Mouse (Mus musculus): ENCODE measurements around the gene Xkr8. TPM values are rescaled to one million over a fixed set of nuclear protein-coding genes. Genes with fewer than 3 reads are reported as not detected.
"Not testable (repeated sequence)": the region's sequence is repeated elsewhere in the genome, so short reads cannot be mapped to it uniquely, and the experiment has no call there.

The Xkr8 gene
- total RNA-seq, 2 experiments from 2014 or later = 1.9 to 3.8 TPM

DNA sequence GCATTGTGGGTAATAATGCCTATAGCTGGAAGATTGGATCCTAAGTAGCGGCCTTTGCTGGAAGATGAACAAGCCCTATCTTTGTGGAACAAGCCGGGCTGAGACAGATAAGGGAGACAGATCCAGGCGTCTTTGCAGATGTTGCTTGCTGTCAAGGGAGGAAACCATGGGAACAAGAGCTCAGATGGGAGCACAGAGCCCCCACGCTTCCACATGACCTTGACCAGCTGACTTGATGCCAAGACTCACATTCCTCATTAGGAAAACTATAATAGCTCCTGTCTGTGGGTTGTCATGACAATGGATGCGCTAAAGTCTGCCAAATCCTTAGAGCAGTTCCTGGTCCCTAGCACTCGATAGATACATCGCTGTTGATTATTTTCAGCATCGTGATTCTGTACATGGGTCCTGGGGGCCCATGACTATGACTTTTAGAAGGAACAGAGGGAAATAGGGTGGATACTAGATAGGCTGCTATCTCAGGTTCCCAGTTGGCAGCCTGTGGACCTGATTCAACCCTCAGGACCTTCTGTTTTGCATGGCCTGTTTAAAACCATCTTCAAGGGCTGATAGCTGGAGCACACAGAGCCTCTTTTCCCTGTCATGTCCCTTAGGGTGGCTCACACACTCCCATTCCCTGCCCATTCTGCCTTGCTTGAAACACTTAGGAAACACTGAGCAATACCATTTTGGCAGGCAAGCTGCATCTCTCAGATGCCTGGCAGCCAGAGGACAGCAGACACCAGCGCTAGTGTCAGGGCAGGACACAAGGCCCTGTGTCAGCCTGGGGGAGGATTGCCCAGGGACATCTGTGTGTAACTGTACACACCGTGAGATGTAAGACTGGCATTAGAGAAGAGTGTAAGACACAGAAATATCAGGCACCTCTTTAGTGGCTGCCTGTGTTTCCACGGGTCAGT is 11.9 kb upstream of the Xkr8 start:
- DNase-seq (ENCODE audit: low spot score in 2 of 2) = peak; percentile 67 to 90
- intact Hi-C loops (cut with DNase I) = no loop called here

DNA sequence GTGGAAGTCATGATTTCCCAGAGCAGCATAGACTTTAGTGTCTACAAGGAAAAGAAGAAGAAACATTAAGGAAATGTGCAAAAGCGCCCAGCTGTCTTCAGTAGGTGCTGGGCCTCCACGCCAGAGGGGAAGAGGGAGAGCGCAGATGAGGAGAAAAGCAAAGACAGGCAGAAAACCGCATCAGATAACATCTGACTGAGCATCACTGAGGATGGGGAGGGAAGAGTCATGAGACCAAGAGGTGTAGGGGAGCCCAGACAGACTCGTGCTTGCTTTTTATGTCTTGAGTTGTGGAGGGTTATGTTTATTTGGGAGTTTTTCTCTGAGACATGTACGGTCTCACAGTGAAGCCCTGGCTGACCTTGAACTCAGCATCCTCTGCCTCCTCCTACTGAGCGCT is 9.1 kb upstream of the Xkr8 start:
- DNase-seq (ENCODE audit: low spot score in 2 of 2) = no peak
- intact Hi-C loops (cut with DNase I) = no loop called here

GRCm38 (mm10) chr4:132737154-132737553 is 4.8 kb upstream of the Xkr8 start:
- intact Hi-C loops (cut with DNase I) = not testable (repeated sequence)

GRCm38 (mm10) chr4:132735894-132736293 is 3.5 kb upstream of the Xkr8 start:
- DNase-seq (ENCODE audit: low spot score in 2 of 2) = no peak
- intact Hi-C loops (cut with DNase I) = no loop called here

More at GRCm38 (mm10) chr4:132737154-132737553, 4.8 kb upstream of the Xkr8 start:
- DNase-seq (ENCODE audit: low spot score in 2 of 2) = not testable (repeated sequence)

DNA sequence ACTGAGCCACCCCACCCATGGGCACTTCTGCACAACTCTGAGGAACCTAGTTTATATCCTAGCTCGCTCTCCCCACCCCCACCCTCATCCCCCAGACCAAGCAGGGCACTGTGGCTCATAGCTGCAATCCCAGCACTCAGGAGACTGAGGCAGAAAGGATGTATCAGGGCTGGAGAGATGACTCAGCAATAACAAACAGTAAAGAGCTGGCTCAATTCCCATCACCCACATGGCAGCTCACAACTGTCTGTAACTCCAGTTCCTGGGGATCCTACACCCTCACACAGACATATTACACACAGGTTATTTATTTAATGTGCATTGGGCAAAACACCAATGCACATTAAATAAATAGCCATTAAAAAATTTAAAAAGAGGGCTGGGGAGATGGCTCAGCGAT is 3.0 kb upstream of the Xkr8 start:
- DNase-seq (ENCODE audit: low spot score in 2 of 2) = no peak

GRCm38 (mm10) chr4:132734766-132735165 is 2.4 kb upstream of the Xkr8 start:
- DNase-seq (ENCODE audit: low spot score in 2 of 2) = no peak
- intact Hi-C loops (cut with DNase I) = no loop called here

More for the DNA sequence above, 3.0 kb upstream of the Xkr8 start:
- intact Hi-C loops (cut with DNase I) = no loop called here

DNA sequence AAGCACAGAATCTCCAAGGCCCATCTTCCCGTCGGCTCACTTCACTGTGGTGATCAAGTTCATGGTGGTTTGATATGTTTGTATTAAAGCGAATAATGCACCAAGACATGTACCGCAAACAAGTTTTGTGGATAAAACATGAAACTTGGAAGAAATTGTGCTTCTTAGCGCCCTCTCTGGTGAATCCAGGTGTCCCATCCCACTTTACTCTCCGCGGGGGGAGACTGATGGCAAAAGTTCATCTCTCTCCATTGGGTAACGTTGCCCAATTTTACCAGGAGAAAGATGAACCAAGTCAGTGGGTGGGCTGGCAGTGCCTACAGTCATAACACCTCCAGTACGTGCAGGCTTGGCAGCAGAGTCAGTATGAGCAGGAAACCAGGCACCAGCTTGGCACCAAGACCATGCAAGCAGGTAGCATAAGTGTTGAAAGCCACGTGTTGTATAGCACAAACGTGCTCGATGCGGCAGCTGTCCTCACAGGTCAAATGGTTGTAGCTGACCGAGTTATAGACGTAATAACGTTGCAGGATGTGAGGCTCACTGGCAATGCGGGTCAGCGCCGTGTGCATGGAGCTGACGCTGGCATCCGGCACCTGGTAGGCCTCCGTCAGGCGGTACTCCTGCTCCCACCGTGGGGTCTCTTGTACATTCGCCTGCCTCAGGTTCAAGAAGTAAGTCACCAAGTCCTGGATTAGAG is 875 bp upstream of the Xkr8 start:
- DNase-seq (ENCODE audit: low spot score in 2 of 2) = no peak
- intact Hi-C loops (cut with DNase I) = no loop called here

- no peak for DNase-seq (ENCODE audit: low spot score in 2 of 2)
- intact Hi-C loops (cut with DNase I) = no loop called here
These were observed 730 bp downstream of the Xkr8 start for GRCm38 (mm10) chr4:132731616-132732015.

DNA sequence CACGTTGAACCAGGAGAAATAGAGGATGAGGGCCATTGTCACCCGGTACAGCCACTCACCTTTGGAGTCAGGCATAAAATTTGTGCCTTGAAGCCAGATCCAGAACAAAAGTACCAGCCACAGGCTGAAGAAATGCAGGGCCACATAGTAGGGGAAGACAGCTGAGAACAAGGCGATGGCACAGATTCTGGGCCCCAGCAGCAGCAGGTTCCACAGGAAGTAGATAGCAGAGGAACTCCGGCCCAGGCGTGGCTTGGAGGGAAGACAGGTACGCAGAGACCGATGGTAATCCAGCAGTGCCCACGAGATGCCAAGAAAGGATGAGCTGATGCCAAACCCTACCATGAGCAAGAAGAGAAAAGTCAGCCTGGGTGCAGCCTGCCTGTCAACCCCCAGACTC is 4.1 kb downstream of the Xkr8 start:
- no peak for DNase-seq (ENCODE audit: low spot score in 2 of 2)
- intact Hi-C loops (cut with DNase I) = no loop called here

GRCm38 (mm10) chr4:132718251-132718650 is 14.1 kb downstream of the Xkr8 start:
- intact Hi-C loops (cut with DNase I) = no loop called here
- DNase-seq (ENCODE audit: low spot score in 2 of 2) = no peak

DNA sequence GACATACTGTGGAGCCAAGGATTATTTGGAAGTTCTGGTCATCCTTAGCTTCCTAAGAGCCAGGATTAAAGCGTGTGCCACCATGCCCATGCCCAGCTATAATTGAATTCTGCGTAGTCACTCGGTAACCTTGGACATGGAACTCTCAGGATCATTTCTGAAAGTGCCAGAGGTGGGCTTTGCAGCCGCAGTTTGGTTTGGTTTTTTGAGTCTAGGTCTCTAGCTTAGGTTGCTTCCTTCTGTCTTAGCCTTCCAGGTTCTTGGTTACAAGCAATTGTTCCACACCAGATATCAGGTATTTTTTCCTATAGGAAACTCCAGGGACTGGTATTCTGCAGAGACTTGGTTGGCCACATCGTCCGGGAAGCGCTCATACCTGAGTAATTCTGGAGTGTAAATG is 19.2 kb downstream of the Xkr8 start:
- DNase-seq (ENCODE audit: low spot score in 2 of 2) = no peak
- intact Hi-C loops (cut with DNase I) = no loop called here

GRCm38 (mm10) chr4:132706885-132707284 is 25.5 kb downstream of the Xkr8 start:
- DNase-seq (ENCODE audit: low spot score in 2 of 2) = no peak
- intact Hi-C loops (cut with DNase I) = no loop called here

DNA sequence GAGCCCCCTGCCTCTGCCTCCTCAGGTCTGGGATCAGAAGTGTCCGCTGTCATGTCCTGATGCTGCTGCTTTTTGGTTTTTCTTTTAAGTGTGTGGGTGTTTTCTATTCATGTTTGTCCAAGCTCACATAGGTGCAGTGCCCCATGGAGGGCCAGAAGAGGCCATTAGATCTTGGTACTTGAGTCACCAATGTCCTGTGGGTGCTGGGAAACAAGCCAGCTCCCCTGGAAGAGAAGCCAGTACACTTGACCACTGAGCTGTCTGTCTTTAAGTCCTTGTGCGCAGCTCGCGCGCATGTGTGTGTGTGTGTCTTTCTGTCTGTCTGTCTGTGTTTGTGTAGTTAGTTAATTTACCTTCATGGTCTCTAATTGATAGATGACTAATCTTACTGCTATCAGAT is 30.3 kb downstream of the Xkr8 start:
- DNase-seq (ENCODE audit: low spot score in 2 of 2) = no peak
- intact Hi-C loops (cut with DNase I) = no loop called here

GRCm38 (mm10) chr4:132693366-132693765 is 39.0 kb downstream of the Xkr8 start:
- intact Hi-C loops (cut with DNase I) = loop anchor here (10.0 kb wide), 1 partner anchor 131 kb away; no protein-coding TSS in a partner anchor

DNA sequence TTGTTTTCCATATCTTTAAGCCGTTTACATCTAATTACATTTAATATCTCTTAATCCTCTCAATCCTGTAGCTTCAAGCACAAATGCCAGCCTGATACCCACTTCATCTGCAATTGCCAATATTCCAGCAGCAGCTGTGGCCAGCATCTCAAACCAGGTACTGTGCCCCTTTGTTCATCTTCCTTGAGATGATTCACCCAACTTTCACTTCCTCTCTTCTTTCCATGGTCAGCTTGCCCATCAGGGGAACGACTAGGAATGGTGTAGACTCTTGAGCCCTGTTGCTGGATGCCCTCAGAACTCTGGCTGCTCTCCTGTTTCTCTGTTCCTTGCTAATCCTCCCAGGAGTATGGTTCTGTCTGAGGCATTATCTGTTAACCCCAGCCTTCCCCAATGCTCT is 42.7 kb downstream of the Xkr8 start:
- DNase-seq (ENCODE audit: low spot score in 2 of 2) = no peak
- intact Hi-C loops (cut with DNase I) = loop anchor here (10.0 kb wide), 1 partner anchor 135 kb away; no protein-coding TSS in a partner anchor

More at GRCm38 (mm10) chr4:132693366-132693765, 39.0 kb downstream of the Xkr8 start:
- DNase-seq (ENCODE audit: low spot score in 2 of 2) = no peak

GRCm38 (mm10) chr4:132676771-132677539 is 55.4 kb downstream of the Xkr8 start:
- intact Hi-C loops (cut with DNase I) = loop anchor here (5.0 kb wide), 1 partner anchor 125 kb away; no protein-coding TSS in a partner anchor
- peak; percentile 7 to 19 for DNase-seq (ENCODE audit: low spot score in 2 of 2)
